Mouse (Mus musculus) kidney, embryonic 14.5 days (tissue): ENCODE results near the gene Fndc3b. TPM values are rescaled to one million over a fixed set of nuclear protein-coding genes. Genes with fewer than 3 reads are reported as not detected.

Experiments
- ATAC-seq: fragments of 200-750 bp; cut with Nextera tagmentation; 2 replicates; pipeline ENCODE4 v1.8.0; 2017; ENCODE audit warnings: moderate number of reproducible peaks, mild to moderate bottlenecking, moderate TSS enrichment, moderate library complexity; ENCODE audit not compliant: low FRiP score, low TSS enrichment
- H3K27ac ChIP-seq: fragments of 300-500 bp; sonication (generic); 2 replicates; pipeline ENCODE4 v1.5.1; 2014; ENCODE audit warnings: low read depth, mild to moderate bottlenecking, low read length, moderate library complexity, mixed read lengths
- H3K27me3 ChIP-seq: fragments of 300-500 bp; sonication (generic); 2 replicates; pipeline ENCODE4 v1.6.1; 2014; ENCODE audit warnings: mild to moderate bottlenecking, low read length; ENCODE audit not compliant: control insufficient read depth, insufficient read depth
- H3K36me3 ChIP-seq: fragments of 300-500 bp; sonication (generic); 2 replicates; pipeline ENCODE4 v1.6.1; 2014; ENCODE audit warnings: low read length, mixed read lengths; ENCODE audit not compliant: control insufficient read depth, insufficient read depth
- H3K4me1 ChIP-seq: fragments of 300-500 bp; sonication (generic); 2 replicates; pipeline ENCODE4 v1.6.1; 2014; ENCODE audit warnings: low read length, mixed read lengths; ENCODE audit not compliant: control insufficient read depth, insufficient read depth
- H3K4me2 ChIP-seq: fragments of 300-500 bp; sonication (generic); replicated peaks from 2 replicates; pipeline ENCODE4 v1.6.1; 2014; ENCODE audit warnings: low read depth, mild to moderate bottlenecking, low read length
- H3K4me3 ChIP-seq: fragments of 300-500 bp; sonication (generic); 2 replicates; pipeline ENCODE4 v1.5.1; 2014; ENCODE audit warnings: mild to moderate bottlenecking, low read length
- H3K9ac ChIP-seq: fragments of 300-500 bp; sonication (generic); 2 replicates; pipeline ENCODE4 v1.6.1; 2014; ENCODE audit warnings: low read depth, mild to moderate bottlenecking, low read length, moderate library complexity
- H3K9me3 ChIP-seq: fragments of 300-500 bp; sonication (generic); 2 replicates; pipeline ENCODE4 v1.6.1; 2016; ENCODE audit warnings: low read length; ENCODE audit not compliant: control insufficient read depth
- WGBS: fragments of 180-500 bp; shearing (Covaris S2); extraction: QIAGEN DNeasy Blood & Tissue Kit; methylation state at CpG from one replicate; pipeline ENCODE4 v1.1.7; 2014; 5-methylcytosine and 5-hydroxymethylcytosine counted together
- polyA plus RNA-seq: library from polyadenylated mRNA; unstranded; fragments of >200 nt; fragmentation: Nextera tagmentation; extraction: Ambion mirVana; gene quantifications from 2 replicates; pipeline ENCODE4 v1.2.1, GENCODE M21; 2014

Fndc3b gene
- 18.5 and 28.7 TPM in 2 replicates for polyA plus RNA-seq

- H3K4me1 ChIP-seq, result peaks cover 28% of the 10 kb centered on the region
- ATAC-seq, result peak; percentile 88
- no peaks in the 10 kb centered on the region for H3K36me3 ChIP-seq
- peak within 1 kb of the TSS; percentile 98 for H3K27ac ChIP-seq
- H3K4me3 ChIP-seq, result peak within 1 kb of the TSS; percentile 62
- no peaks in the 10 kb centered on the region for H3K27me3 ChIP-seq
- no peaks in the 10 kb centered on the region for H3K9me3 ChIP-seq
- peak within 1 kb of the TSS; percentile 83 for H3K9ac ChIP-seq
- under 1% methylated on average over 68 of the region's 90 CpGs for WGBS
- peak within 1 kb of the TSS; percentile 73 for H3K4me2 ChIP-seq
Measured at GRCm38 (mm10) chr3:27710648-27711428, at the start of gene Fndc3b. Fndc3b (minus strand) TSS chr3:27711307.

- no peak overlapping the region for H3K4me2 ChIP-seq
- 71% methylated on average over 2 of the region's 2 CpGs for WGBS
- no peaks in the 10 kb centered on the region; the same call in 1 of the 2 replicates for H3K9me3 ChIP-seq
- H3K4me3 ChIP-seq, result no peak overlapping the region
- H3K36me3 ChIP-seq, result no peaks in the 10 kb centered on the region
- H3K9ac ChIP-seq, result no peak overlapping the region; the same call in 1 of the 2 replicates
- no peaks in the 10 kb centered on the region for H3K27me3 ChIP-seq
- no peak overlapping the region for H3K27ac ChIP-seq
- no peaks in the 10 kb centered on the region for H3K4me1 ChIP-seq
- ATAC-seq, result no peak
Measured at GRCm38 (mm10) chr3:27760278-27760677, 49.2 kb upstream of the Fndc3b start.

GRCm38 (mm10) chr3:27758976-27759375 lies 47.9 kb upstream of the Fndc3b start:
- no peak for ATAC-seq
- Histone ChIP-seq H3K27me3 (no peaks in the 10 kb centered on the region), H3K4me2 (no peak overlapping the region), H3K4me1 (no peaks in the 10 kb centered on the region), H3K36me3 (no peaks in the 10 kb centered on the region), H3K4me3 (no peak overlapping the region), H3K27ac (no peak overlapping the region), H3K9ac (no peak overlapping the region), H3K9me3 (no peaks in the 10 kb centered on the region; the same call in 1 of the 2 replicates)
- WGBS, result 60% methylated on average over 6 of the region's 6 CpGs

- peak; percentile 49; the same call in 1 of the 2 replicates for ATAC-seq
- H3K9ac ChIP-seq, result no peak overlapping the region
- no peaks in the 10 kb centered on the region for H3K9me3 ChIP-seq
- no peak overlapping the region for H3K4me3 ChIP-seq
- H3K4me1 ChIP-seq, result no peaks in the 10 kb centered on the region
- 43% methylated on average over 5 of the region's 5 CpGs for WGBS
- no peak overlapping the region for H3K27ac ChIP-seq
- no peaks in the 10 kb centered on the region for H3K36me3 ChIP-seq
- H3K4me2 ChIP-seq, result no peak overlapping the region
- no peaks in the 10 kb centered on the region for H3K27me3 ChIP-seq
Measured at GRCm38 (mm10) chr3:27751657-27752056, 40.5 kb upstream of the Fndc3b start.

- 80% methylated on average over 5 of the region's 5 CpGs for WGBS
- Histone ChIP-seq H3K9me3 (no peaks in the 10 kb centered on the region), H3K4me2 (no peak overlapping the region), H3K27me3 (no peaks in the 10 kb centered on the region), H3K9ac (no peak overlapping the region), H3K36me3 (no peaks in the 10 kb centered on the region), H3K4me1 (no peaks in the 10 kb centered on the region), H3K4me3 (no peak overlapping the region), H3K27ac (no peak overlapping the region)
- no peak for ATAC-seq
Measured at GRCm38 (mm10) chr3:27751156-27751555, 40.0 kb upstream of the Fndc3b start.

- WGBS, result 97% methylated on average over 9 of the region's 9 CpGs
- Histone ChIP-seq H3K9me3 (no peaks in the 10 kb centered on the region), H3K4me3 (no peak overlapping the region), H3K4me2 (no peak overlapping the region), H3K4me1 (no peaks in the 10 kb centered on the region), H3K27me3 (no peaks in the 10 kb centered on the region), H3K27ac (no peak overlapping the region), H3K36me3 (no peaks in the 10 kb centered on the region), H3K9ac (no peak overlapping the region)
- ATAC-seq, result no peak
Measured at GRCm38 (mm10) chr3:27745651-27746050, 34.5 kb upstream of the Fndc3b start.

- no peak overlapping the region for H3K4me2 ChIP-seq
- no peak overlapping the region for H3K9ac ChIP-seq
- H3K4me3 ChIP-seq, result no peak overlapping the region
- no peaks in the 10 kb centered on the region for H3K9me3 ChIP-seq
- H3K4me1 ChIP-seq, result no peaks in the 10 kb centered on the region
- no peak overlapping the region for H3K27ac ChIP-seq
- 48% methylated on average over 7 of the region's 7 CpGs for WGBS
- no peak for ATAC-seq
- no peaks in the 10 kb centered on the region for H3K36me3 ChIP-seq
- H3K27me3 ChIP-seq, result no peaks in the 10 kb centered on the region
Measured at GRCm38 (mm10) chr3:27744754-27745153, 33.6 kb upstream of the Fndc3b start.

- Histone ChIP-seq H3K4me3 (no peak overlapping the region), H3K9ac (no peak overlapping the region), H3K9me3 (no peaks in the 10 kb centered on the region), H3K27ac (no peak overlapping the region), H3K4me1 (no peaks in the 10 kb centered on the region), H3K4me2 (no peak overlapping the region), H3K36me3 (no peaks in the 10 kb centered on the region), H3K27me3 (no peaks in the 10 kb centered on the region)
- whole genome bisulfite sequencing, result 80% methylated on average over 9 of the region's 9 CpGs
- ATAC-seq, result no peak
Measured at GRCm38 (mm10) chr3:27743271-27744145, 32.4 kb upstream of the Fndc3b start.

- Histone ChIP-seq H3K4me2 (no peak overlapping the region), H3K9ac (no peak overlapping the region)
- 62% methylated on average over 2 of the region's 2 CpGs for WGBS
Measured at GRCm38 (mm10) chr3:27742124-27742523, 31.0 kb upstream of the Fndc3b start.

More at GRCm38 (mm10) chr3:27742124-27742523, 31.0 kb upstream of the Fndc3b start:
- Histone ChIP-seq H3K27ac (no peak overlapping the region), H3K36me3 (no peaks in the 10 kb centered on the region), H3K27me3 (no peaks in the 10 kb centered on the region), H3K4me3 (no peak overlapping the region), H3K9me3 (no peaks in the 10 kb centered on the region), H3K4me1 (no peaks in the 10 kb centered on the region)
- ATAC-seq, result no peak
